Mouse (Mus musculus): ENCODE results near the gene Depdc1b. TPM values are rescaled to one million over a fixed set of nuclear protein-coding genes. Genes with fewer than 3 reads are reported as not detected.

Depdc1b gene
- total RNA-seq, 2 experiments from 2014 or later, result 0.22 to 0.46 TPM

DNA sequence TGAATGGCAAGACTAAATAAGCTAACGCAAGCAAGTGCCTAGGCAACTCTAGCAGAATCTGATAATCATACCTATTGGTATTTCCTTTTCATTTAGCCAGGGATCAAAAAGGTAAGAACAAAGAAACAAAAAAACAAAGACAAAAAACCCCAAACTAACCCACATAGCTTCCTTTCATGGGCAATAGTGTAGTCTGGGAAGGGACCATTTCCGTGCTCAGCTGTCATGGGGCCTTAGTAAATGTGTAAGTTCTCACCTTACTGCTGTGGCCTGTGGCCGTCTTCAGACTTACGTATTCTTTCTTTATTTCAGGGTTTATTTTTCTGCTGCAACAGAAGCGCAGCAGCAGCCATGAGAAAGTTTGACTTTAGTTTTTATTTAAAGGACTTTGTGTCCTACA is 110.2 kb downstream of the Depdc1b start:
- intact Hi-C loops (cut with DNase I), result no loop called here
- no peak for DNase-seq

DNA sequence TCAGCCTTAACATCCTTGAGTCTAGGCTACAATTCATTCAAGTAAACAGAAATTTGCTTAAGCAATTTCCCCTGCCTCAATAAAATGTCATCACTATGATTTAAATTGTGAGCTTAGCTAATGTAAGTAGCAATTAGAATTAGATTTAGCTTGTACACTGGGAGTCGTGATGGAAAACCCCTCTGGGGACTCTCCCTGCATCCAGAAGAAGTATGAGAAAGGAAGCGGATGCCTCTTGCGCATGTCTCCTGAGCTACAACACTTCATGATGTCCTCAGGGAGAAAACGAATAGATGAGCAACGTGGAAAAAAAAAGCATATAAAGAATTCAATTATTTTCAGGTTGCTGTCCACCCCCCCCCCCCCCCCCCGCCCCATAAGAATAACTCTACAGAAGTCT is 112.7 kb downstream of the Depdc1b start:
- no peak for DNase-seq
- intact Hi-C loops (cut with DNase I), result no loop called here

DNA sequence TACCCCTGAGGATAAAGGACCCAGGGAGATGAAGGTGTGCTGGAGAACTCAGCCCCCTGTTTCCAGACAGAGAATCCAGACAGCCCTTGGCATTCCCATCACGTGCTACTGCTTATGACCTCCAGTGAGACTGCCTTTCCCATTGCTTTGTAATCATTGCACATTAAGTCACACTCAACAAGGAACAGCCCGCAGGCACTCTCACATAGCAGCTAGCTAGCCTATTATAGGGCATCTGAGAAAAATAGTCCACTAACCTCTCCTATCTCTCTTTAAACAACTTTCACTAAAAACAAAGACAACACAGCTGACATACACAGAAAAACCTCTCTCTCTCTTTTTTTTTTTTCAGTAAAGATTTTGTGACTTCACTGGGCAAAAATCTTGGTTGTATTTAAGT is 113.5 kb downstream of the Depdc1b start:
- no peak for DNase-seq
- intact Hi-C loops (cut with DNase I), result no loop called here

DNA sequence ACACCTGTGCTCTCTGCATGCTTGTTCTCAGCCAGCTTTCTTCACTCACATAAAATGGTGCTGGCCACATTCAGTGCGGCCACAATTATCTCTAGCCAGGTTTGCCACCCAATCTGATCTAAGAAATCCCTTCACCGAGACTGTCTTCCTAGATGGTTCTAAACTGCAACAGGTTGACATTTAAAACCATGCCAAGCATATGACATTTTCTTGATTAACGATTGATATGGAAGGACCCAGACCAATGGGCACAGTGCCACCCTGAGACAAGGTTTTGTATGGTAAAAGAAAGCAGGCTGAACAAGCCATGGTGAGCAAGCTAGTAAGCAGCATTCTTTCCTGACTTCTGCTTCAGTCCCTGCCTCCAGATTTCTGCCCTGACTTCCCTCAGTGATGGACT is 115.6 kb downstream of the Depdc1b start:
- no peak for DNase-seq
- intact Hi-C loops (cut with DNase I), result no loop called here

DNA sequence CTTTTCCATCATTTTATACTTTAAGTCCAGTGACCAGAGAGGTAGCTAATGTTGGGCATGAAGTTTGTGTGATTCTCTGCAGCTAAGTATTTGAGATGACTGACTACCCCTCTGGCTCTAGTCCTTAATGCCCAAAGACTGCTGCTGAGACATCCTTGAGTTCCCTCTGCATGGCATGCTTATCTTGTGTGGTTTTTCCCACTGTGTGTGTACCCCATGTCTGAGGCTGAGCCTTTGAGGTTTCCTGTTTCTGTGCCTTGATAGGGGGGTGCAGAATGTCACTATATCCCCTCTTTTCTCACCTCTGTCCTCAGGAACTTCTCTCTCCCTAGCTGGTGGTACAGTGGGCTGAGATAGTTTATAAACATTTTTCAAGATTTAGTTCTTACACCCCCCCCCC is 119.6 kb downstream of the Depdc1b start:
- no peak for DNase-seq
- intact Hi-C loops (cut with DNase I), result no loop called here

DNA sequence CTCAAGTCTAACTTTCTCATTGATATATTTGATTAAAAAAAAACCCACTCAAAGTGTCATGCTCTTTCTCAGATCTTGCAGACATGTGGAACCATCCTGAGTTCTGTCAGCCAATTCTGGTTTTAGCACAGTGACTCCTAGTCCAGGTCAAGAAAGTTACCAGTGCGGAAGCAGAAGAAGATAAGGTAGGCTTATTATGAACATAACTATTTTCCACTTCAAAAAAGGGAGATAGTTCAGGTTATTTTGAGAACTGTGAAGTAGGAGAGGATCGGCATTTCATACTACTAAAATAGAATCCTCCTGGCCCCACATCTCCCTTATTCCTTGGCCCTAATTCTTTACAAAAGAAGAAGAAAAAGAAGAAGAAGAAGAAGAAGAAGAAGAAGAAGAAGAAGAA is 121.3 kb downstream of the Depdc1b start:
- DNase-seq, result no peak
- intact Hi-C loops (cut with DNase I), result no loop called here

DNA sequence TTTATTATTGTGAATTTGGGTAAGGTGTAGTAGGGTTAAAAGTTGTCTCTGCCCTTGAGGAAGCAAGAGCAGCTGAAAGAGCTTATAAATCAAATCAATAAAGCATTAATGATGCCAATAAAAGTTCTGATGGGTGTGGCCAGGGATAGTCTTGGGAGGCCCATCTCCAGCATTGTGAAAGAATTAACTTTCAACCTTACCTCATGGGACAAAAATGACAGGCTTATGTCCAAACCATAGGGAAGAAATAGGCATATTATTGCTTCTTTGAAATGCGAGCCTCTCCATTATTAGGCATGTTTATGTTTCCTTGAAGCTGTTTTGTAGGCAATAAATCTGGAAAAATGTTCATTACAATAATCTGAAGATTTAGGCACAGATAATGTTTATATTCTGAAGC is 122.9 kb downstream of the Depdc1b start:
- intact Hi-C loops (cut with DNase I), result no loop called here
- DNase-seq, result no peak

DNA sequence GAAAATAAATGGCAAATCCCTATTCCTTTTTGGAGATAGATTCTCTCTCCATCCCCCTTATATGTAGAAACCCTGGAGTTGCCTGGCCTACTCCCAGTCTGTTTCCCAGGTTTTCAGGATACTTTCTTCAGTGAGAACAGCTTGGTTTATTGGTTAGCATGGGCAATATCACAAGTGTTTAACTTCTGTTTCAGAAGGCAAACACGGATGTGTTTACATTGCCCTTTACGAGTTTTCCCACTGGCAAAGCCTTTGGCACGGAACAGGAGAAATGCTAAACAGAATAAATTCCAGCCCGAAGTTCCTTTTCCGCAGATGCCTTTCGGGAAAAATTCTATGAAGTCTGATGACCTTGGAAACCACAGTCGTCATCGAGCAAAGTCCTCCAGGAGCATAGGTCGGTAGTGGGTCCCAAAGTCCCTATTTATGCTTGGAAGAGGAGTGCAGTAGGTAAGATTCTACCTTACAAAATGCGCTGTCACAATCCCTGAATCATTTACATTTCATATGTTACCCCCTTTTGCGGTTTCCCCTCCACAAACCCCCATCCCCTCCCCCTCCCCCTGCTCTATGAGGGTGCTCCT is 132.3 kb downstream of the Depdc1b start:
- DNase-seq, result no peak
- intact Hi-C loops (cut with DNase I), result no loop called here

DNA sequence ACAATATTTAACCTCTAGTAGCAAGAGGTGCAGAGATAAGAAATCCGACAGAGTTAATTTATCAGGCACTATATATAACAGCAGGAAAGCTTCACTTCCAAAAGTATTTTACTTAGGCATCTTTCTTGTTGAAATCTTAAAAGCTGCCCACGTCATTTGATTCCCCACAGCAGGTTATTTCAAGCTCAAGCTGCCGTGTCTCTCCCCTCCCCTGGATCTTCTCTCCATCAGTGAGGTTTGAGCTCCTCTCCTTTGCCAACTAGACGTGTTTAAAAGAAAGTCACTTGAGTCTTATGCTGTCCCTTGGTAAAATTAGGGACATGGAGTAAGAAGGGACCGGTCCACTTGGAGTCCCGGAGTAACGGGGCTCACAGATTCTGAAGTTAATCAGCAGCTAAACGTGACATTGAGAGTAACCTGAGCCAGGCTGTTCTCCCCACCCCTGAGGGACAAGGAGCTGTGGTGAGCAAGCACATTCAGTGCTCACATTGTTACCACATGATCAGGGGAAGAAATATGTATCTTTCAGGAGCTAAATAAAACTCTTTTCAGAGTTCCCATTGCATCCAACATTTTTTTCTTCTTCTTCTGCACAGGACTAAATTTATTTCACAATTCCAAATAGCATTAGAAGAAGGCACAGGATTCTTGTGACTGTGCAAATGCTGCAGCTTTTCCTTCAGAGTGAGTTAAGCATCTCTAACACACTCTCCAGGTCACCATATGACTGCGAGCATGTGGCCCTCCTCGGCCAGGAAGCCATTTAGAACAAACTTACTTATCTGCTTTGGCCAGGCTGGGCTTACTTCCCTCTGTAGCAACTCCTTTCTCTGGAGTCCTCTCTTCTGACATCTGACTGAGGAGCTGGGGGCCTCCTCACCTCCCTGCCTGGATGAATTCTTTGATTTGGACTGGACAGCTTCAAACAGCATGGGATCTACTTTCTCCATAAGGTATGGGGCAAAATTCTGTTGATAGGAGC is 133.3 kb downstream of the Depdc1b start, which contains the start of gene Pde4d:
Gene Pde4d (plus strand): TSS at position 833 of the 982 bp plus-strand sequence.
- DNase-seq, result peak in 1 of 2 experiments; percentile 35
- intact Hi-C loops (cut with DNase I), result no loop called here

DNA sequence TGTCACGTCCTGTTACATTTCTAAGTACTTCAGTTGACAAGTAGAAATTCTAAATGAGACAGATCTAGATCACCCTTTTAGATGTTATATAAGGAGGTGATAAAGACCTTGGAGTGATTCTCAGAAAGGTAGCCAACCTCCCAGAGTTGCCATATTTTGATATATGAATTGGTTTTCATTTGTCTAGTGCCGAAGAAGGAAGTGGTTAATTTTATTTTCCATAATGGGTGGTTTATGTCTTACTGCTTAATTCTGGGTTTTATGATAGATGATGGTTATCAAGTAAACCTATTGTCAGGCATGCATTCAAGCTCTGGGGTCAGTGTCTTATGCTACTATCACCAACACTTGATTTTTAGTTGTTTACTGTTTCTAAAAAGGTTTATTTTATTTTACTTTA is 135.0 kb downstream of the Depdc1b start:
- intact Hi-C loops (cut with DNase I), result no loop called here

DNA sequence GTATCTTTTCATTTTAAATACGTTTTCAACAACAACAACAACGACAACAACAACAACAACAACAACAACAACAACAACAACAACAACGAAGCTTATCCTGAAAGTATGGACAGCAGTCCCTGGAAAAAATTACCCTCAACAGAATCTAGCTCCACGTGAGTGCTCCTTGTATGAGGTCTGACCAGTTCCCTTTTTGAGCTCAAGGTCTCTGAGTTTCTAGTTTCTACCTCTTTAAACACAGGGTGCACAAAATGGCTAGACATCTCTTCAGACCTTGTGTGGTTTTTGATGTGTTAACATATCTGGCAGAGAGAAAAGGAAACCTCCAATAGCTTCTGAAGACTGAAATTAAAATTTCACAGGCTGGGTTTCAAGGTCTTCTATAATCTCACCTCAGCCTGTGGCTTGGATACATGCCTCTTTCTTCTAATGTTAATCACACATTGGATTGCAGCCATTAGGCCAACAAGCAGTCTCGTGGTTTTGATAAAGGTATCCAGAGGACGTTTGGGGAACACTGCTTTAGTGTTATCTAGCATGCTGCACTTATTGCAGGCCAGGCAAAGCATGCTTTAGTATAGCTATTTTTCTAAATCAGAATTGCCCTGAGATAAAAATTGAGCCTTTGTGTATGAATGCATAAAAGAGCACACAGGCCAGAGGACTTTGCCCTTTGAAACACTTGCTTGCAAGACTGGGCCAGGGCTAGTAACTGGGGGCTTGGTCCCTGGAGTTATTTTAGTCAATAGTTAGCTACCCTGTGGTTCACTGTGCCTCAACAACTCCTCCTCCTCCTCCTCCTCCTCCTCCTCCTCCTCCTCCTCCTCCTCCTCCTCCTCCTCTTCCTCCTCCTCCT is 137.2 kb downstream of the Depdc1b start:
- peak in 1 of 2 experiments; percentile 15 for DNase-seq
- intact Hi-C loops (cut with DNase I), result no loop called here

More for the DNA sequence above, 135.0 kb downstream of the Depdc1b start:
- no peak for DNase-seq

Other genes with a start within 250 kb of the Depdc1b start
- gene Ndufaf2, start 157.7 kb upstream of the Depdc1b start, total RNA-seq (2021), result 10 to 100 TPM; 23.1 to 30.4 TPM
- 1 to 10 TPM; 5.5 to 6.6 TPM for gene Ercc8, start 157.6 kb upstream of the Depdc1b start, total RNA-seq (2021)
- gene Elovl7, start 101.9 kb upstream of the Depdc1b start, total RNA-seq (2021), result under 1 TPM; 0.14 to 0.33 TPM
- gene Pde4d, start 133.6 kb downstream of the Depdc1b start, total RNA-seq (2021), result 10 to 100 TPM; 37.4 to 43.6 TPM